Mouse (Mus musculus): ENCODE measurements around the gene Nrgn.

DNA sequence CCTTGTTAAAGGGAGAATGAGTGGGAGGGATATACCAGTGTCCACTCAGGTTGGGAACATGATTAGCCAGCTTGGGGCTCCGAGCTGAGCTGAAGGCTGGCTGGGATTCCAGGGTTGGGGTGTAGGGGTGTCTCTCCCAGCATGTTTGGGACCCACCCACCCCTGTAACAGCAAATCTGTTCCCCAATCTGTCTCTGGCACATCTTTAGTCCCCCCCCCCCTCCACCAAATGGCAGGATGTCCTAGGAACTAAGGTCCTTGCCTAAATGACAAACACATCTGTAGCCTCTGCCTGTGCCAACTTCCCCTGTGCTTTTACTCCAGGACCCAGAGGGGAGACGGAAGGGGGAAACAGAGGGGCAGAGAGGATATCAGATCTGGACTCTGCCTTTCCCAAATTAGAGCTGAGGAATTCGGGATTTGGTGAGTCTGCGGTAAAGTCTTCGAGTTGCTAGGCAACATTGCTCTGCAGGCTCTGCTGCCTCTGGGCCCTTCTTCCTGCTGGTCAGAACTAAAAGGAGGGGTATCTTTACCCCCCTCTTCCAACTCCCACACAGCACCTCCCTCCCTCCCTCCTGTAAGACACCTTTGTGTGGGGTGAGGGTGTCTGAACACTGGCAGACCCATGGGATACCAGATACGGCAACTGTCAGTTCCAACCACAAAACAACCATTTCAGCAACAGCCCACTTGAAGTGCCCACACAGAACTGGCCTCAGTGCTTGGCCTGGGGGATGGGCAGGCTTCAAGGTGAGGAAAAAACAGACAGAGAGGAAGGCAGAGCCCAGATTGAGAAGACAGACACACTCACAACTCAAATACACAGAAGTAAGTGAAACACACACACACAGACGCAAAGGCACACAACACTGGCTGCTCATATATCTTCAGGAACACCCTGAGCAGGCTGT lies 2.4 kb upstream of the Nrgn start, which contains the start of gene Siae:
- TF ChIP-seq CTCF (conservative IDR thresholded peaks at IDR 0.05; ENCODE audit: insufficient read depth, insufficient read length, low read depth, low read length) (no peak), POLR2A (IDR thresholded peaks at IDR 0.05; ENCODE audit: low read depth, low read length) (no peak)
